Mouse (Mus musculus) left cerebral cortex, adult 9 months (tissue): ENCODE results near the gene Cetn4.

Experiments
- DNase-seq, 2 experiments: peaks; one replicate each; pipeline ENCODE4 v3.0.0; 2022; ENCODE audit warnings: low spot score in 2 of 2

Cetn4 gene

GRCm38 (mm10) chr3:37302685-37303084 lies 9.8 kb downstream of the Cetn4 start:
- DNase-seq, result peak in 1 of 2 experiments; percentile 16

- DNase-seq, result no peak
These were observed 13.0 kb downstream of the Cetn4 start for GRCm38 (mm10) chr3:37299470-37299869.

- DNase-seq, result no peak
These were observed 19.9 kb downstream of the Cetn4 start for GRCm38 (mm10) chr3:37292654-37293053.

- DNase-seq, result no peak
These were observed 20.6 kb downstream of the Cetn4 start for GRCm38 (mm10) chr3:37291929-37292328.

GRCm38 (mm10) chr3:37290881-37291541 lies 21.5 kb downstream of the Cetn4 start:
- DNase-seq, result no peak

GRCm38 (mm10) chr3:37289237-37289636 lies 23.3 kb downstream of the Cetn4 start:
- no peak for DNase-seq

GRCm38 (mm10) chr3:37283234-37283633 lies 29.3 kb downstream of the Cetn4 start:
- no peak for DNase-seq

GRCm38 (mm10) chr3:37282299-37282922 lies 30.1 kb downstream of the Cetn4 start:
- no peak for DNase-seq

- no peak for DNase-seq
These were observed 31.6 kb downstream of the Cetn4 start for GRCm38 (mm10) chr3:37280871-37281270.

- DNase-seq, result no peak
These were observed 32.3 kb downstream of the Cetn4 start for GRCm38 (mm10) chr3:37280221-37280620.

- no peak for DNase-seq
These were observed 37.8 kb downstream of the Cetn4 start for GRCm38 (mm10) chr3:37274661-37275060.

GRCm38 (mm10) chr3:37273092-37273491 lies 39.4 kb downstream of the Cetn4 start:
- DNase-seq, result no peak

- peak in 1 of 2 experiments; percentile 79 for DNase-seq
These were observed 41.3 kb downstream of the Cetn4 start for GRCm38 (mm10) chr3:37271209-37271608.

GRCm38 (mm10) chr3:37269926-37270325 lies 42.6 kb downstream of the Cetn4 start:
- DNase-seq, result no peak

GRCm38 (mm10) chr3:37268338-37268737 lies 44.2 kb downstream of the Cetn4 start:
- peak in 1 of 2 experiments; percentile 54 for DNase-seq

GRCm38 (mm10) chr3:37259331-37259999 lies 53.0 kb downstream of the Cetn4 start:
- DNase-seq, result peak; percentile 56 to 84

- no peak for DNase-seq
These were observed 54.7 kb downstream of the Cetn4 start for GRCm38 (mm10) chr3:37257776-37258175.
